Mouse (Mus musculus) testis, adult 2 months (tissue): ENCODE results near the gene 4930432M17Rik.

Source experiments
- CTCF ChIP-seq: fragments of 200-500 bp; IDR thresholded peaks from 2 replicates; pipeline ENCODE4 v1.5.1; 2012; ENCODE audit warnings: low read depth, mild to moderate bottlenecking, inconsistent platforms, low read length, moderate library complexity; ENCODE audit not compliant: control insufficient read depth, insufficient read depth, insufficient replicate concordance
- POLR2A ChIP-seq: fragments of 200-500 bp; IDR thresholded peaks from 2 replicates; pipeline ENCODE4 v1.6.1; 2012; ENCODE audit warnings: low read depth, mild to moderate bottlenecking, inconsistent platforms, low read length, moderate library complexity; ENCODE audit not compliant: control insufficient read depth

DNA sequence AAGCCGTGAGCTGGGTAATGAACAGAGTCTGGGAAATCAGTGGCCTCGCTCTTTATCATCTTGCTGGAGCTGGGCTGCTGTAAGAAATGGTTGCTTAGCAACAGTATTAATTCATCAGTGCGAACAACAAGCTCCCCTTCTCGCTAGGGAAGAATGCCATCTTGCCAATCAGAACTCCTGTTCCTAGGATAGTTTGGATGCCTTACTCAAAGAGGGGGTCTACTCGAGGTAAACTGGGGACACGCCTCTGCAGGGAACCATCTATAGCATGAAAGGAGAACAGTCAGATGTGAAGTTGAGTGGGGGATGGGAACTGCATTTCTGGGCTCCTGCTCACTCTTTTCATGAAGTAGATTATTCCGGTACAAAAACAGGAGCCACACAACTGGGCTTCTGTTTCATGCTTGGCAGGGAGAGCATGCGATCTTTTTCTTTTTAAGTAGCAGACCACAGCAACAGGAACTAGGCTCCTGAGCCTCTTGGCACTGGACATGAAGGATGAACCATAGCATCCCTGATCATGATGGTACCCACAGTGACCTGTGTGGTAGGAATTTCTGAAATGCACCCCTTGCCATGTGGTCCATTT is 29.9 kb downstream of the 4930432M17Rik start:
- TF ChIP-seq POLR2A, result no peak
- TF ChIP-seq CTCF, result no peak
